Mouse (Mus musculus): ENCODE results near the gene Gm6803.
"Not testable (repeated sequence)": the region's sequence is repeated elsewhere in the genome, so short reads cannot be mapped to it uniquely, and the experiment has no call there.

GRCm38 (mm10) chr12:88039062-88039461, 20.5 kb upstream of the Gm6803 start:
- not testable (repeated sequence) for TF ChIP-seq GATA1 (IDR thresholded peaks at IDR 0.05; ENCODE audit: borderline replicate concordance, low read length); FLI1 (IDR thresholded peaks at IDR 0.05; ENCODE audit: low read length)
